ENCODE assay signal across 13 mouse cellular contexts in genomic region chr11:115737608-115738208, GRCm38 (mm10). TPM values are rescaled to one million over a fixed set of nuclear protein-coding genes. Genes with fewer than 3 reads are reported as not detected.
DNase-seq lines count a peak whose midpoint lies in the region; ATAC-seq lines count a peak whose summit lies in the region.
"Had no signal": no experiment of that assay in that cellular context is flagged by ENCODE, and none has a peak within 500 bp of the region (broad histone marks: within the 10 kb centered on the region; RNA-seq: fewer than 3 reads in every experiment).

No protein-coding gene starts in this region.

- H3K9ac ChIP-seq in forebrain, embryonic 14.5 days (ENCODE audit: low read length) = no peak overlapping the region
- H3K9ac ChIP-seq in forebrain, embryonic 13.5 days = no peak overlapping the region
- H3K9ac ChIP-seq in limb, embryonic 13.5 days = 0 out of 2 replicates have a peak overlapping the region, but pooled peaks have one; percentile 19
- no peak overlapping the region for H3K9ac ChIP-seq in embryonic facial prominence, embryonic 14.5 days (ENCODE audit: low read depth, low read length)
- H3K9ac ChIP-seq in neural tube, embryonic 11.5 days (ENCODE audit: low read length) = no peak overlapping the region
- no peak overlapping the region for H3K9ac ChIP-seq in liver, embryonic 11.5 days (ENCODE audit: low read depth, low read length)
- H3K9ac ChIP-seq: neural tube, embryonic 12.5 days had no signal

- 34% methylated on average over 10 of the region's 10 CpGs for WGBS in forebrain, embryonic 14.5 days
- 26% methylated on average over 10 of the region's 10 CpGs for WGBS in forebrain, embryonic 13.5 days
- WGBS in limb, embryonic 13.5 days = 70% methylated on average over 10 of the region's 10 CpGs
- WGBS in limb, embryonic 10.5 days = 83% methylated on average over 10 of the region's 10 CpGs
- WGBS in embryonic facial prominence, embryonic 14.5 days = 60% methylated on average over 10 of the region's 10 CpGs
- WGBS in neural tube, embryonic 11.5 days = 45% methylated on average over 10 of the region's 10 CpGs
- 67% methylated on average over 10 of the region's 10 CpGs for WGBS in liver, embryonic 11.5 days

- no peak overlapping the region for H3K4me3 ChIP-seq in forebrain, embryonic 14.5 days (ENCODE audit: low read depth, low read length)
- no peak overlapping the region for H3K4me3 ChIP-seq in forebrain, embryonic 13.5 days
- no peak overlapping the region for H3K4me3 ChIP-seq in limb, embryonic 13.5 days
- no peak overlapping the region for H3K4me3 ChIP-seq in limb, embryonic 10.5 days
- no peak overlapping the region for H3K4me3 ChIP-seq in embryonic facial prominence, embryonic 14.5 days (ENCODE audit: low read depth, low read length)
- H3K4me3 ChIP-seq in neural tube, embryonic 11.5 days (ENCODE audit: low read depth, low read length) = no peak overlapping the region
- no peak overlapping the region for H3K4me3 ChIP-seq in liver, embryonic 11.5 days (ENCODE audit: low read depth, low read length)
- H3K4me3 ChIP-seq: neural tube, embryonic 12.5 days had no signal

- no peaks in the 10 kb centered on the region for H3K36me3 ChIP-seq in forebrain, embryonic 14.5 days (ENCODE audit: control insufficient read depth, insufficient read depth, low read length)
- H3K36me3 ChIP-seq in forebrain, embryonic 13.5 days (ENCODE audit: poor library complexity, severe bottlenecking) = no peaks in the 10 kb centered on the region
- H3K36me3 ChIP-seq in limb, embryonic 13.5 days = no peaks in the 10 kb centered on the region
- H3K36me3 ChIP-seq in limb, embryonic 10.5 days = no peaks in the 10 kb centered on the region
- H3K36me3 ChIP-seq in embryonic facial prominence, embryonic 14.5 days (ENCODE audit: control insufficient read depth, insufficient read depth, low read length) = no peaks in the 10 kb centered on the region
- no peaks in the 10 kb centered on the region for H3K36me3 ChIP-seq in neural tube, embryonic 11.5 days (ENCODE audit: control insufficient read depth, insufficient read depth, low read length)
- no peaks in the 10 kb centered on the region for H3K36me3 ChIP-seq in liver, embryonic 11.5 days (ENCODE audit: control insufficient read depth, insufficient read depth, low read length)
- H3K36me3 ChIP-seq: neural tube, embryonic 12.5 days had no signal

- no peak overlapping the region for H3K4me2 ChIP-seq in forebrain, embryonic 14.5 days (ENCODE audit: low read length)
- no peak overlapping the region for H3K4me2 ChIP-seq in forebrain, embryonic 13.5 days
- H3K4me2 ChIP-seq in limb, embryonic 13.5 days (replicated peaks) = no peak overlapping the region
- no peak overlapping the region for H3K4me2 ChIP-seq in embryonic facial prominence, embryonic 14.5 days (ENCODE audit: low read depth, low read length)
- no peak overlapping the region for H3K4me2 ChIP-seq in neural tube, embryonic 11.5 days (ENCODE audit: low read depth)
- H3K4me2 ChIP-seq in liver, embryonic 11.5 days = no peak overlapping the region
- H3K4me2 ChIP-seq: neural tube, embryonic 12.5 days had no signal

- H3K27ac ChIP-seq in forebrain, embryonic 14.5 days (ENCODE audit: low read depth, low read length) = no peak overlapping the region
- H3K27ac ChIP-seq in forebrain, embryonic 13.5 days = no peak overlapping the region
- no peak overlapping the region for H3K27ac ChIP-seq in limb, embryonic 13.5 days
- H3K27ac ChIP-seq in limb, embryonic 10.5 days = no peak overlapping the region
- no peak overlapping the region for H3K27ac ChIP-seq in embryonic facial prominence, embryonic 14.5 days (replicated peaks; ENCODE audit: low read depth, low read length)
- H3K27ac ChIP-seq in neural tube, embryonic 11.5 days (ENCODE audit: low read depth, low read length) = peak overlapping the region; percentile 34
- H3K27ac ChIP-seq in liver, embryonic 11.5 days (ENCODE audit: low read depth, low read length) = no peak overlapping the region
- H3K27ac ChIP-seq: macrophage; neural tube, embryonic 12.5 days had no signal

- no peaks in the 10 kb centered on the region for H3K9me3 ChIP-seq in forebrain, embryonic 14.5 days (replicated peaks; ENCODE audit: control insufficient read depth, low read length)
- no peaks in the 10 kb centered on the region for H3K9me3 ChIP-seq in forebrain, embryonic 13.5 days (replicated peaks)
- no peaks in the 10 kb centered on the region for H3K9me3 ChIP-seq in limb, embryonic 13.5 days
- no peaks in the 10 kb centered on the region for H3K9me3 ChIP-seq in limb, embryonic 10.5 days (replicated peaks)
- no peaks in the 10 kb centered on the region for H3K9me3 ChIP-seq in embryonic facial prominence, embryonic 14.5 days (ENCODE audit: control insufficient read depth, low read length)
- no peaks in the 10 kb centered on the region for H3K9me3 ChIP-seq in neural tube, embryonic 11.5 days (ENCODE audit: control insufficient read depth, low read length)
- no peaks in the 10 kb centered on the region for H3K9me3 ChIP-seq in liver, embryonic 11.5 days (ENCODE audit: control insufficient read depth, low read length)
- H3K9me3 ChIP-seq: neural tube, embryonic 12.5 days had no signal

- H3K27me3 ChIP-seq in forebrain, embryonic 14.5 days (replicated peaks; ENCODE audit: control insufficient read depth, insufficient read depth, low read length) = no peaks in the 10 kb centered on the region
- no peaks in the 10 kb centered on the region for H3K27me3 ChIP-seq in forebrain, embryonic 13.5 days
- no peaks in the 10 kb centered on the region for H3K27me3 ChIP-seq in limb, embryonic 13.5 days
- H3K27me3 ChIP-seq in limb, embryonic 10.5 days (ENCODE audit: low read depth, poor library complexity, severe bottlenecking) = no peaks in the 10 kb centered on the region
- H3K27me3 ChIP-seq in embryonic facial prominence, embryonic 14.5 days (replicated peaks; ENCODE audit: control insufficient read depth, insufficient read depth, low read length) = no peaks in the 10 kb centered on the region
- no peaks in the 10 kb centered on the region for H3K27me3 ChIP-seq in neural tube, embryonic 11.5 days (ENCODE audit: control insufficient read depth, insufficient read depth, low read length)
- H3K27me3 ChIP-seq in liver, embryonic 11.5 days (replicated peaks; ENCODE audit: control insufficient read depth, insufficient read depth, low read length) = no peaks in the 10 kb centered on the region
- H3K27me3 ChIP-seq: neural tube, embryonic 12.5 days had no signal

- peak; percentile 24 for DNase-seq in forebrain, embryonic 14.5 days (ENCODE audit: low spot score)
- DNase-seq in limb, embryonic 10.5 days (ENCODE audit: low spot score) = no peak
- peak; percentile 54 for DNase-seq in embryonic facial prominence, embryonic 14.5 days (ENCODE audit: low spot score)
- peak; percentile 65 for DNase-seq in neural tube, embryonic 11.5 days (ENCODE audit: low spot score)
- DNase-seq in left cerebral cortex, adult 8-10 months (ENCODE audit: low spot score in 2 of 2) = no peak
- DNase-seq in liver, embryonic 11.5 days (ENCODE audit: low spot score) = no peak
- DNase-seq: cerebellum, postnatal 10 days; kidney, adult 8-10 months; thymus, adult 18-20 months had no signal

- peaks cover 2% of the 10 kb centered on the region; the same call in 1 of the 2 replicates for H3K4me1 ChIP-seq in forebrain, embryonic 14.5 days (ENCODE audit: control insufficient read depth, insufficient read depth, low read length)
- H3K4me1 ChIP-seq in forebrain, embryonic 13.5 days = peaks cover 12% of the 10 kb centered on the region
- H3K4me1 ChIP-seq in limb, embryonic 13.5 days = peaks cover 17% of the 10 kb centered on the region
- peaks cover 9% of the 10 kb centered on the region for H3K4me1 ChIP-seq in limb, embryonic 10.5 days
- H3K4me1 ChIP-seq in embryonic facial prominence, embryonic 14.5 days (ENCODE audit: control insufficient read depth, insufficient read depth, low read length) = peaks cover 11% of the 10 kb centered on the region
- peaks cover 9% of the 10 kb centered on the region for H3K4me1 ChIP-seq in neural tube, embryonic 11.5 days (ENCODE audit: control insufficient read depth, insufficient read depth, low read length)
- H3K4me1 ChIP-seq in liver, embryonic 11.5 days (replicated peaks; ENCODE audit: control insufficient read depth, insufficient read depth, low read length) = no peaks in the 10 kb centered on the region

- ATAC-seq in forebrain, embryonic 14.5 days = no peak
- no peak for ATAC-seq in forebrain, embryonic 13.5 days
- 0 out of 2 replicates have a peak, but pooled peaks have one; percentile 32 for ATAC-seq in limb, embryonic 13.5 days (ENCODE audit: low FRiP score, low read depth)
- ATAC-seq in embryonic facial prominence, embryonic 14.5 days (ENCODE audit: low read depth) = peak; percentile 75
- ATAC-seq in neural tube, embryonic 11.5 days (ENCODE audit: insufficient read depth, low FRiP score, low TSS enrichment) = peak; percentile 73; the same call in 1 of the 2 replicates
- no peak for ATAC-seq in liver, embryonic 11.5 days (replicated peaks; ENCODE audit: low FRiP score)

RNA-seq across cellular contexts. Expression of gene Tmem94, which starts 27.5 kb away (rescaled TPM):
- 12.4 and 19.6 TPM in 2 replicates for polyA plus RNA-seq in forebrain, embryonic 14.5 days (2014; fragmentation: Nextera tagmentation; extraction: Ambion mirVana)
- 28.0 and 29.5 TPM in 2 replicates for polyA plus RNA-seq in forebrain, embryonic 13.5 days (2015; fragmentation: Nextera tagmentation; extraction: Ambion mirVana)
- 22.7 and 31.9 TPM in 2 replicates for polyA plus RNA-seq in limb, embryonic 13.5 days (2015; fragmentation: Nextera tagmentation; extraction: Ambion mirVana)
- 30.6 and 37.7 TPM in 2 replicates for polyA plus RNA-seq in limb, embryonic 10.5 days (2016; fragmentation: Nextera tagmentation; extraction: Ambion mirVana)
- polyA plus RNA-seq in embryonic facial prominence, embryonic 14.5 days (2014; fragmentation: Nextera tagmentation; extraction: Ambion mirVana) = 15.4 and 18.2 TPM in 2 replicates
- polyA plus RNA-seq in neural tube, embryonic 11.5 days (2014; fragmentation: Nextera tagmentation; extraction: Ambion mirVana) = 18.6 and 19.0 TPM in 2 replicates
- 10 to 100 TPM; 58.1 to 66.3 (median 62.9) TPM for total RNA-seq in left cerebral cortex, adult 8-10 months (2022)
- 14.1 and 14.4 TPM in 2 replicates for polyA plus RNA-seq in liver, embryonic 11.5 days (2014; fragmentation: Nextera tagmentation; extraction: Ambion mirVana)

RNA-seq across cellular contexts. Expression of gene Grb2, which starts 29.3 kb away (rescaled TPM):
- polyA plus RNA-seq in forebrain, embryonic 14.5 days (2014; fragmentation: Nextera tagmentation; extraction: Ambion mirVana) = 108 and 113 TPM in 2 replicates
- 137 and 139 TPM in 2 replicates for polyA plus RNA-seq in forebrain, embryonic 13.5 days (2015; fragmentation: Nextera tagmentation; extraction: Ambion mirVana)
- 96.5 and 102 TPM in 2 replicates for polyA plus RNA-seq in limb, embryonic 13.5 days (2015; fragmentation: Nextera tagmentation; extraction: Ambion mirVana)
- polyA plus RNA-seq in limb, embryonic 10.5 days (2016; fragmentation: Nextera tagmentation; extraction: Ambion mirVana) = 77.2 and 87.8 TPM in 2 replicates
- polyA plus RNA-seq in embryonic facial prominence, embryonic 14.5 days (2014; fragmentation: Nextera tagmentation; extraction: Ambion mirVana) = 66.7 TPM in 2 replicates
- polyA plus RNA-seq in neural tube, embryonic 11.5 days (2014; fragmentation: Nextera tagmentation; extraction: Ambion mirVana) = 86.7 and 89.8 TPM in 2 replicates
- total RNA-seq in left cerebral cortex, adult 8-10 months (2022) = 100 to 1,000 TPM; 206 to 217 (median 212) TPM
- polyA plus RNA-seq in liver, embryonic 11.5 days (2014; fragmentation: Nextera tagmentation; extraction: Ambion mirVana) = 47.2 and 52.8 TPM in 2 replicates

Comparison
In these comparisons a context has a peak if more than half of its experiments do, and no peak if none do; other contexts are left out.
1. ATAC-seq: peak in limb, embryonic 13.5 days (single experiment), embryonic facial prominence, embryonic 14.5 days (single experiment) and neural tube, embryonic 11.5 days (single experiment); none in forebrain, embryonic 14.5 days (single experiment), forebrain, embryonic 13.5 days (single experiment) and liver, embryonic 11.5 days (single experiment).
2. DNase-seq: peak in forebrain, embryonic 14.5 days (single experiment), embryonic facial prominence, embryonic 14.5 days (single experiment) and neural tube, embryonic 11.5 days (single experiment); none in limb, embryonic 10.5 days (single experiment), left cerebral cortex, adult 8-10 months (0 of 2) and liver, embryonic 11.5 days (single experiment).